Comparison of ENCODE assay signal across 8 mouse cellular contexts in the genomic region with DNA sequence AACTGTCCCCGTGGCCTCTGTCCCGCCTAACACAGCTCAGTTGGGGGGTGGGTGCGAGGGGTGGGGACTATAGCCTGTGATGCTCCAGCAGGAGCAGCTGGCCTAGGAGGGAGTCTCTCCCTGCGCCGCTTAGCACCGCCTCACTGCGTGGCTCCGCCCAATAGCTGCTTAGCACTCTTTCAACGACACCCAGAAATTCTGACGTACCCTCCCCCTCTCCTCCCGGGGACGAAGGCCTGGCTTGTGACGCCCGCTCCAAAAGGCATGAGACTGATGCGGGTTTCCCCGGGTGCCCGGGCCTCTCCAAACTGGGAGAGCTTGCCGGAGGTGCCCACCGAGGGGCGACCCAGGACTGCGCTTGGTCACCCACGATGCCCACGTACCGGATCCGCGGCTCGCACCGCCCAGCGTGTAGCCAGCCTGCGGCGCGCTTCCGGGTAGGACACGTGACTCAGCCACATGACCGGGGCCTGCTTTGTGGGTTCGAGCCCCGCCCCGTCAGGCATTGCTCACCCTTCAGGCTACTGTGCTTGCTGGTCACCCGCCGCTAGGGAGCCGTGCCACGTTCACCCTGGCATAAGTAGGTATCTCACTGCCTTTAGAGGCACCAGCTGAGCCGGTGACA. TPM values are rescaled to one million over a fixed set of nuclear protein-coding genes. Genes with fewer than 3 reads are reported as not detected.
A peak's percentile ranks its signal among the peaks of the same experiment; 100 is the strongest.
DNase-seq lines count a peak whose midpoint lies in the region; ATAC-seq and TF ChIP-seq lines count a peak whose summit lies in the region.

A gene (minus strand): TSS at position 448 of the 625 bp plus-strand sequence.

- WGBS in forebrain, postnatal 0 days: 4% methylated on average over 43 of the region's 43 CpGs
- under 1% methylated on average over 43 of the region's 43 CpGs for WGBS in lung, embryonic 15.5 days

- H3K9ac ChIP-seq in forebrain, postnatal 0 days: peak within 1 kb of the TSS; percentile 64
- H3K9ac ChIP-seq in lung, embryonic 15.5 days: peak within 1 kb of the TSS; percentile 67

- ATAC-seq in G1E (ENCODE audit: extremely low read depth, insufficient number of reproducible peaks, low FRiP score, poor library complexity, severe bottlenecking): peak; percentile 83
- ATAC-seq in forebrain, postnatal 0 days: peak; percentile 99
- ATAC-seq in lung, embryonic 15.5 days (ENCODE audit: borderline replicate concordance, extremely low read depth, low FRiP score, low TSS enrichment): peak; percentile 98

- H3K4me3 ChIP-seq in G1E (ENCODE audit: low read depth, low read length): peak within 1 kb of the TSS; percentile 76
- H3K4me3 ChIP-seq in forebrain, postnatal 0 days (ENCODE audit: low read depth, low read length): peak within 1 kb of the TSS; percentile 48
- H3K4me3 ChIP-seq in lung, embryonic 15.5 days: peak within 1 kb of the TSS; percentile 76

- no peak for TF ChIP-seq CTCF in G1E (IDR thresholded peaks at IDR 0.05; ENCODE audit: low read depth, low read length)
- TF ChIP-seq CTCF in forebrain, postnatal 0 days (IDR thresholded peaks at IDR 0.05; ENCODE audit: low read depth): no peak; the same call in 1 of the 2 replicates

- no peaks in the 10 kb centered on the region for H3K9me3 ChIP-seq in G1E (replicated peaks)
- H3K9me3 ChIP-seq in forebrain, postnatal 0 days (ENCODE audit: low read length): no peaks in the 10 kb centered on the region
- H3K9me3 ChIP-seq in lung, embryonic 15.5 days: no peaks in the 10 kb centered on the region

- DNase-seq in G1E (ENCODE audit: low spot score): peak; percentile 83
- DNase-seq in cerebellum, adult 18-20 months: peak; percentile 85 to 92
- DNase-seq in forebrain, postnatal 0 days: peak; percentile 96
- peak; percentile 87 for DNase-seq in heart, postnatal 4 days
- DNase-seq in layer of hippocampus, adult 8-10 months (ENCODE audit: low spot score in 2 of 2): peak; percentile 90
- peak; percentile 86 for DNase-seq in ovary, adult 18-20 months (ENCODE audit: low spot score)
- peak; percentile 90 for DNase-seq in thymus, postnatal 0 days (ENCODE audit: low spot score)

- peak within 1 kb of the TSS; percentile 89 for H3K27ac ChIP-seq in forebrain, postnatal 0 days (ENCODE audit: low read depth, low read length)
- peak within 1 kb of the TSS; percentile 88 for H3K27ac ChIP-seq in lung, embryonic 15.5 days

- H3K36me3 ChIP-seq in G1E (replicated peaks): peaks cover 28% of the 10 kb centered on the region
- H3K36me3 ChIP-seq in forebrain, postnatal 0 days (ENCODE audit: insufficient read depth): no peaks in the 10 kb centered on the region
- no peaks in the 10 kb centered on the region for H3K36me3 ChIP-seq in lung, embryonic 15.5 days

- H3K4me1 ChIP-seq in G1E (ENCODE audit: insufficient read depth, low read depth, low read length): peaks cover 24% of the 10 kb centered on the region
- H3K4me1 ChIP-seq in forebrain, postnatal 0 days (ENCODE audit: insufficient read depth): peaks cover 3% of the 10 kb centered on the region; the same call in 1 of the 2 replicates
- peaks cover 9% of the 10 kb centered on the region for H3K4me1 ChIP-seq in lung, embryonic 15.5 days

- H3K27me3 ChIP-seq in G1E (ENCODE audit: insufficient read depth, low read length): no peaks in the 10 kb centered on the region; the same call in 1 of the 2 replicates
- H3K27me3 ChIP-seq in forebrain, postnatal 0 days (ENCODE audit: insufficient read depth, low read length): no peaks in the 10 kb centered on the region
- no peaks in the 10 kb centered on the region for H3K27me3 ChIP-seq in lung, embryonic 15.5 days

- peak within 1 kb of the TSS; percentile 59 for H3K4me2 ChIP-seq in forebrain, postnatal 0 days (ENCODE audit: low read depth)
- peak within 1 kb of the TSS; percentile 82 for H3K4me2 ChIP-seq in lung, embryonic 15.5 days

RNA-seq across cellular contexts. Expression of the gene that starts here (rescaled TPM):
- total RNA-seq in G1E (2014; fragmentation: Nextera tagmentation) (11.1 and 13.0 TPM in 2 replicates), G1E (2017) (22.4 and 24.6 TPM in 2 replicates)
- polyA plus RNA-seq in G1E (2012): 55.2 and 65.1 TPM in 2 replicates
- total RNA-seq in forebrain, postnatal 0 days (2014; rRNA removed): 12.5 and 25.2 TPM in 2 replicates
- 12.6 and 14.3 TPM in 2 replicates for polyA plus RNA-seq in forebrain, postnatal 0 days (2015; fragmentation: Nextera tagmentation; extraction: Ambion mirVana)
- 1 to 10 TPM; 3.4 to 3.5 TPM for total RNA-seq in heart, postnatal 4 days (2021)
- 10 to 100 TPM; 12.5 to 17.9 (median 15.2) TPM for total RNA-seq in layer of hippocampus, adult 8-10 months (2022)
- polyA plus RNA-seq in lung, embryonic 15.5 days (2015; fragmentation: Nextera tagmentation; extraction: Ambion mirVana): 16.3 and 17.7 TPM in 2 replicates
- polyA plus RNA-seq in thymus, postnatal 0 days (2015; fragmentation: Nextera tagmentation; extraction: Ambion mirVana): 16.0 and 16.5 TPM in 2 replicates

Comparison
In these comparisons a context has a peak if more than half of its experiments do, and no peak if none do; other contexts are left out.
1. Peak in every context shown above with its lines: DNase-seq, ATAC-seq, H3K4me3 ChIP-seq and H3K27ac ChIP-seq.